ENCODE assay signal across 26 mouse cellular contexts in the genomic region with DNA sequence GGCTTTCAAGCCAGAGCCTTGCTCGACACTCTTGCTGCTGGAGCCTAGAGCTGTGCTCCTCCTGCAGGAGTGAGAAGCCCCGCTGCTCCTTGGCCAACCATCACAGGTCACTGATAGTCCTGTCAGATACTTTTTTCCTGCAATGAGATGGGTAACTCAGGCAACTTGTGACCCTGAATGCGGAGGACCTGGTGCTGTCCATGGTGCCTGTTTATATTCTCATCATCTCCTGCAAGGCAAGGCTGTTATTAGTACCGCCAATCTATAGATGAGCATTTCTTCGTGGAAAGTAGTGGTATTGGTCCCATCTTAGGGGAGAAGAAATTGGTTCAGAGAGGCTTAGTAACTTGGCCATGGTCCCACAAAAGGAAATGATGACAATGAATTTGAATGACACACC. TPM values are rescaled to one million over a fixed set of nuclear protein-coding genes. Genes with fewer than 3 reads are reported as not detected.
DNase-seq lines count a peak whose midpoint lies in the region; ATAC-seq and TF ChIP-seq lines count a peak whose summit lies in the region.
"Had no signal": no experiment of that assay in that cellular context is flagged by ENCODE, and none has a peak within 500 bp of the region (broad histone marks: within the 10 kb centered on the region; RNA-seq: fewer than 3 reads in every experiment).

No protein-coding gene starts in this region.

- no peak overlapping the region for H3K4me2 ChIP-seq in kidney, postnatal 0 days (ENCODE audit: low read length)
- no peak overlapping the region for H3K4me2 ChIP-seq in kidney, embryonic 15.5 days
- H3K4me2 ChIP-seq in hindbrain, embryonic 13.5 days: no peak overlapping the region
- H3K4me2 ChIP-seq in forebrain, embryonic 13.5 days: no peak overlapping the region
- H3K4me2 ChIP-seq: embryonic facial prominence, embryonic 15.5 days; forebrain, embryonic 15.5 days; heart, embryonic 13.5 days had no signal

- no peaks in the 10 kb centered on the region for H3K27me3 ChIP-seq in kidney, postnatal 0 days (ENCODE audit: insufficient read depth, low read length)
- H3K27me3 ChIP-seq in kidney, embryonic 15.5 days: no peaks in the 10 kb centered on the region
- H3K27me3 ChIP-seq in embryonic facial prominence, embryonic 10.5 days (replicated peaks; ENCODE audit: low read depth, poor library complexity, severe bottlenecking): no peaks in the 10 kb centered on the region
- H3K27me3 ChIP-seq in hindbrain, embryonic 13.5 days: peaks cover 3% of the 10 kb centered on the region; the same call in 1 of the 2 replicates
- H3K27me3 ChIP-seq in forebrain, embryonic 13.5 days: no peaks in the 10 kb centered on the region; the same call in 1 of the 2 replicates
- H3K27me3 ChIP-seq: forebrain, embryonic 15.5 days had no signal

- peak; percentile 19 for DNase-seq in kidney, postnatal 0 days (ENCODE audit: low spot score)
- DNase-seq in ES-CJ7 (ENCODE audit: low read depth, low spot score): peak; percentile 11
- peak; percentile 42 for DNase-seq in R1 (ENCODE audit: low read depth, low spot score)
- peak; percentile 30 for DNase-seq in embryonic facial prominence, embryonic 10.5 days (ENCODE audit: low spot score)
- DNase-seq in cerebellum, adult 18-20 months: no peak
- DNase-seq: adrenal gland, postnatal 10 days; cerebellum, adult 11 months; cerebellum, adult 9-11 months; cerebellum, postnatal 36 days; gastrocnemius, adult 2 months; gastrocnemius, postnatal 25 days; heart, adult 11 months; heart, postnatal 36 days; kidney, adult 8-10 months had no signal

- H3K4me3 ChIP-seq in kidney, postnatal 0 days (replicated peaks; ENCODE audit: low read depth, low read length): no peak overlapping the region
- H3K4me3 ChIP-seq in kidney, embryonic 15.5 days (replicated peaks): no peak overlapping the region
- no peak overlapping the region for H3K4me3 ChIP-seq in embryonic facial prominence, embryonic 10.5 days
- H3K4me3 ChIP-seq in hindbrain, embryonic 13.5 days: no peak overlapping the region
- no peak overlapping the region for H3K4me3 ChIP-seq in forebrain, embryonic 13.5 days
- H3K4me3 ChIP-seq: embryonic facial prominence, embryonic 15.5 days; erythroblast, embryonic 14.5 days; forebrain, embryonic 10.5 days; forebrain, embryonic 15.5 days; gastrocnemius, adult 2 months; heart, embryonic 13.5 days had no signal

- ATAC-seq in kidney, postnatal 0 days (replicated peaks; ENCODE audit: low FRiP score, low read depth): no peak
- no peak for ATAC-seq in kidney, embryonic 15.5 days (replicated peaks; ENCODE audit: low FRiP score)
- ATAC-seq in hindbrain, embryonic 13.5 days (ENCODE audit: low FRiP score): no peak
- ATAC-seq in forebrain, embryonic 13.5 days: no peak
- ATAC-seq: forebrain, embryonic 15.5 days; hindbrain, embryonic 16.5 days; inflammation-experienced regulatory T-cells, adult 6 months; intestine, postnatal 0 days; Patski had no signal

- H3K27ac ChIP-seq in kidney, postnatal 0 days: no peak overlapping the region
- H3K27ac ChIP-seq in kidney, embryonic 15.5 days: no peak overlapping the region
- no peak overlapping the region for H3K27ac ChIP-seq in embryonic facial prominence, embryonic 10.5 days (replicated peaks)
- H3K27ac ChIP-seq in hindbrain, embryonic 13.5 days: no peak overlapping the region
- no peak overlapping the region for H3K27ac ChIP-seq in forebrain, embryonic 13.5 days
- H3K27ac ChIP-seq: embryonic facial prominence, embryonic 15.5 days; forebrain, embryonic 10.5 days; forebrain, embryonic 15.5 days; gastrocnemius, adult 2 months; heart, embryonic 13.5 days had no signal

- TF ChIP-seq CTCF in kidney, postnatal 0 days (IDR thresholded peaks at IDR 0.05; ENCODE audit: low read depth): no peak

- WGBS in kidney, postnatal 0 days: 40% methylated on average over 5 of the region's 5 CpGs
- 52% methylated on average over 5 of the region's 5 CpGs for WGBS in kidney, embryonic 15.5 days
- 58% methylated on average over 5 of the region's 5 CpGs for WGBS in embryonic facial prominence, embryonic 10.5 days
- 56% methylated on average over 5 of the region's 5 CpGs for WGBS in hindbrain, embryonic 13.5 days
- 66% methylated on average over 5 of the region's 5 CpGs for WGBS in forebrain, embryonic 13.5 days

- no peaks in the 10 kb centered on the region for H3K36me3 ChIP-seq in kidney, postnatal 0 days (ENCODE audit: insufficient read depth, low read length)
- H3K36me3 ChIP-seq in kidney, embryonic 15.5 days: no peaks in the 10 kb centered on the region
- H3K36me3 ChIP-seq in embryonic facial prominence, embryonic 10.5 days (replicated peaks): no peaks in the 10 kb centered on the region
- H3K36me3 ChIP-seq in hindbrain, embryonic 13.5 days: no peaks in the 10 kb centered on the region
- H3K36me3 ChIP-seq in forebrain, embryonic 13.5 days (ENCODE audit: poor library complexity, severe bottlenecking): no peaks in the 10 kb centered on the region
- H3K36me3 ChIP-seq: embryonic facial prominence, embryonic 15.5 days; forebrain, embryonic 10.5 days; forebrain, embryonic 15.5 days; heart, embryonic 13.5 days had no signal

- H3K9ac ChIP-seq in kidney, postnatal 0 days (ENCODE audit: low read depth, low read length): no peak overlapping the region
- no peak overlapping the region for H3K9ac ChIP-seq in kidney, embryonic 15.5 days
- H3K9ac ChIP-seq in hindbrain, embryonic 13.5 days: no peak overlapping the region
- H3K9ac ChIP-seq in forebrain, embryonic 13.5 days: no peak overlapping the region
- H3K9ac ChIP-seq: embryonic facial prominence, embryonic 15.5 days; forebrain, embryonic 15.5 days; heart, embryonic 13.5 days had no signal

- no peaks in the 10 kb centered on the region for H3K9me3 ChIP-seq in kidney, postnatal 0 days (replicated peaks; ENCODE audit: low read length)
- no peaks in the 10 kb centered on the region for H3K9me3 ChIP-seq in kidney, embryonic 15.5 days (replicated peaks)
- no peaks in the 10 kb centered on the region for H3K9me3 ChIP-seq in embryonic facial prominence, embryonic 10.5 days
- H3K9me3 ChIP-seq in hindbrain, embryonic 13.5 days: no peaks in the 10 kb centered on the region
- H3K9me3 ChIP-seq in forebrain, embryonic 13.5 days (replicated peaks): no peaks in the 10 kb centered on the region; the same call in 1 of the 2 replicates
- H3K9me3 ChIP-seq: forebrain, embryonic 15.5 days; heart, embryonic 13.5 days had no signal

- H3K4me1 ChIP-seq in kidney, postnatal 0 days (replicated peaks; ENCODE audit: insufficient read depth, low read length): no peaks in the 10 kb centered on the region
- no peaks in the 10 kb centered on the region for H3K4me1 ChIP-seq in kidney, embryonic 15.5 days
- H3K4me1 ChIP-seq in embryonic facial prominence, embryonic 10.5 days: no peaks in the 10 kb centered on the region
- H3K4me1 ChIP-seq in hindbrain, embryonic 13.5 days (replicated peaks): no peaks in the 10 kb centered on the region
- H3K4me1 ChIP-seq in forebrain, embryonic 13.5 days: no peaks in the 10 kb centered on the region
- H3K4me1 ChIP-seq: embryonic facial prominence, embryonic 15.5 days; forebrain, embryonic 10.5 days; forebrain, embryonic 15.5 days; heart, embryonic 13.5 days had no signal

RNA-seq across cellular contexts. Expression of gene Nsg1, which starts 14.1 kb away (rescaled TPM):
- polyA plus RNA-seq in kidney, postnatal 0 days (2015; fragmentation: Nextera tagmentation; extraction: Ambion mirVana): 26.4 and 32.7 TPM in 2 replicates
- 69.8 and 77.3 TPM in 2 replicates for polyA plus RNA-seq in kidney, embryonic 15.5 days (2015; fragmentation: Nextera tagmentation; extraction: Ambion mirVana)
- polyA plus RNA-seq in embryonic facial prominence, embryonic 10.5 days (2016; fragmentation: Nextera tagmentation; extraction: Ambion mirVana): 110 and 128 TPM in 2 replicates
- 1,020 and 1,085 TPM in 2 replicates for polyA plus RNA-seq in hindbrain, embryonic 13.5 days (2015; fragmentation: Nextera tagmentation; extraction: Ambion mirVana)
- polyA plus RNA-seq in forebrain, embryonic 13.5 days (2015; fragmentation: Nextera tagmentation; extraction: Ambion mirVana): 636 and 754 TPM in 2 replicates
- polyA plus RNA-seq: erythroblast, embryonic 14.5 days had no signal

RNA-seq across cellular contexts. Expression of gene Zbtb49, which starts 46.5 kb away (rescaled TPM):
- polyA plus RNA-seq in kidney, postnatal 0 days (2015; fragmentation: Nextera tagmentation; extraction: Ambion mirVana): 8.4 and 8.6 TPM in 2 replicates
- polyA plus RNA-seq in kidney, embryonic 15.5 days (2015; fragmentation: Nextera tagmentation; extraction: Ambion mirVana): 14.9 and 15.3 TPM in 2 replicates
- 19.1 and 20.7 TPM in 2 replicates for polyA plus RNA-seq in embryonic facial prominence, embryonic 10.5 days (2016; fragmentation: Nextera tagmentation; extraction: Ambion mirVana)
- polyA plus RNA-seq in hindbrain, embryonic 13.5 days (2015; fragmentation: Nextera tagmentation; extraction: Ambion mirVana): 20.4 and 23.6 TPM in 2 replicates
- polyA plus RNA-seq in forebrain, embryonic 13.5 days (2015; fragmentation: Nextera tagmentation; extraction: Ambion mirVana): 21.2 and 22.7 TPM in 2 replicates

RNA-seq across cellular contexts. Expression of gene Lyar, which starts 46.5 kb away (rescaled TPM):
- 86.9 and 90.1 TPM in 2 replicates for polyA plus RNA-seq in kidney, postnatal 0 days (2015; fragmentation: Nextera tagmentation; extraction: Ambion mirVana)
- polyA plus RNA-seq in kidney, embryonic 15.5 days (2015; fragmentation: Nextera tagmentation; extraction: Ambion mirVana): 123 and 126 TPM in 2 replicates
- 193 and 201 TPM in 2 replicates for polyA plus RNA-seq in embryonic facial prominence, embryonic 10.5 days (2016; fragmentation: Nextera tagmentation; extraction: Ambion mirVana)
- 55.7 and 58.4 TPM in 2 replicates for polyA plus RNA-seq in hindbrain, embryonic 13.5 days (2015; fragmentation: Nextera tagmentation; extraction: Ambion mirVana)
- 93.5 and 96.4 TPM in 2 replicates for polyA plus RNA-seq in forebrain, embryonic 13.5 days (2015; fragmentation: Nextera tagmentation; extraction: Ambion mirVana)

Comparison
In these comparisons a context has a peak if more than half of its experiments do, and no peak if none do; other contexts are left out.
1. DNase-seq: peak in kidney, postnatal 0 days (single experiment), ES-CJ7 (single experiment), R1 (single experiment) and embryonic facial prominence, embryonic 10.5 days (single experiment); none in cerebellum, adult 18-20 months (0 of 2).